Mouse (Mus musculus) heart, embryonic 16.5 days (tissue): ENCODE measurements around the gene Abca9. TPM values are rescaled to one million over a fixed set of nuclear protein-coding genes. Genes with fewer than 3 reads are reported as not detected.

ENCODE experiments used
- ATAC-seq: fragments of 200-750 bp; cut with Nextera tagmentation; replicated peaks from 2 replicates; pipeline ENCODE4 v1.8.0; 2017; ENCODE audit warnings: moderate number of reproducible peaks; ENCODE audit not compliant: insufficient read depth, low FRiP score; ENCODE audit errors: extremely low read depth
- H3K27ac ChIP-seq: fragments of 300-500 bp; sonication (generic); 2 replicates; pipeline ENCODE4 v1.5.1; 2014; ENCODE audit warnings: mild to moderate bottlenecking, low read length, control low read depth, moderate library complexity
- H3K27me3 ChIP-seq: fragments of 300-500 bp; sonication (generic); 2 replicates; pipeline ENCODE4 v1.6.1; 2014; ENCODE audit warnings: low read length, mixed read lengths; ENCODE audit not compliant: control insufficient read depth, insufficient read depth
- H3K36me3 ChIP-seq: fragments of 300-500 bp; sonication (generic); 2 replicates; pipeline ENCODE4 v1.6.1; 2014; ENCODE audit not compliant: control insufficient read depth, insufficient read depth
- H3K4me1 ChIP-seq: fragments of 300-500 bp; sonication (generic); 2 replicates; pipeline ENCODE4 v1.6.1; 2014; ENCODE audit warnings: low read length, mixed read lengths; ENCODE audit not compliant: control insufficient read depth, insufficient read depth
- H3K4me2 ChIP-seq: fragments of 300-500 bp; sonication (generic); 2 replicates; pipeline ENCODE4 v1.6.1; 2014; ENCODE audit warnings: low read depth, mild to moderate bottlenecking, control low read depth, low read length
- H3K4me3 ChIP-seq: fragments of 300-500 bp; sonication (generic); 2 replicates; pipeline ENCODE4 v1.5.1; 2014; ENCODE audit warnings: mild to moderate bottlenecking, control low read depth, low read length
- H3K9ac ChIP-seq: fragments of 300-500 bp; sonication (generic); 2 replicates; pipeline ENCODE4 v1.6.1; 2014; ENCODE audit warnings: low read length, control low read depth
- H3K9me3 ChIP-seq: fragments of 300-500 bp; sonication (generic); replicated peaks from 2 replicates; pipeline ENCODE4 v1.6.1; 2016; ENCODE audit warnings: low read length; ENCODE audit not compliant: control insufficient read depth
- WGBS: fragments of 180-500 bp; shearing (Covaris S2); extraction: QIAGEN DNeasy Blood & Tissue Kit; methylation state at CpG from one replicate; pipeline ENCODE4 v1.1.7; 2014; 5-methylcytosine and 5-hydroxymethylcytosine counted together
- polyA plus RNA-seq: library from polyadenylated mRNA; unstranded; fragments of >200 nt; fragmentation: Nextera tagmentation; extraction: Ambion mirVana; gene quantifications from 2 replicates; pipeline ENCODE4 v1.2.1, GENCODE M21; 2015

Abca9 gene
- 3.5 and 4.1 TPM in 2 replicates for polyA plus RNA-seq

DNA sequence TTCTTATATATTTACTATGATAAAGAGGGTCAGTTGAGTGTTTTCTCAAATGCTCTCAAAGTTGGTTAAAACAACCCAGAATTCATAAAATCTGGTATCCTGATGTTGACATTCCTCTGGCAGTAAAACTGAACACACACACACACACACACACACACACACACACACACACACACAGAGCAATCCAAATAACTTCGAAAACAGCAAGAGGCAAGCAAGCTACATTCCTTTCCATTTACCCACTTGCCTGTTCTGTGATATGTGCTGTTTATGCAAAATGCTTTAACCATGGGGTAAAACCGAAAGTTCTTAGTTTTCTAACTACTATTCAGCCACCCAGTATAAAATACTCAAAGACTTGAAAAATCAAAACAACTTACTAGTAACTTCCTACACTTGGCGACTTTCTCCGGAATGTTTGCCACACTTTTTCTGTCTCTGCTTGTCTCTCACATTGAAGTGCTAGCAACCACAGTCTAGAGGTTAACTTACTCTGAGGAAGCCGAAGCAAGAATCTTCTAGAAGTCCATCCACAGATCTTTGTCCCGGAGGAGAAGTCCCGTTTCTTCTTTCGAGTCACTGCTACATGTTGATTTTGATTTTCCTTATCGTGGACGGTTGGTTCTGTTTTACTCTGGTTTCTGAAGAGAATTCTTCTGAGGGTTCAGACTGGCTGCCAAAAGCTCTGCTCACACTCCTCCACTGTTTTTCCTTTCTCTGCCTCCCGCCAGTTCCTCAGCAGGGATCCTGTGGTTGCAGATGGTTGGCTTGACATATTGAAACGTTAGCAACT lies at the start of gene Abca9:
Gene Abca9 (minus strand): TSS at position 738 of the 793 bp plus-strand sequence.
- ATAC-seq: no peak
- Histone ChIP-seq H3K27ac (peak within 1 kb of the TSS; percentile 78), H3K27me3 (no peaks in the 10 kb centered on the region), H3K4me3 (peak within 1 kb of the TSS; percentile 42), H3K4me1 (no peaks in the 10 kb centered on the region), H3K36me3 (no peaks in the 10 kb centered on the region), H3K4me2 (peak within 1 kb of the TSS; percentile 55), H3K9me3 (no peaks in the 10 kb centered on the region), H3K9ac (peak within 1 kb of the TSS; percentile 30; the same call in 1 of the 2 replicates)
- WGBS: 26% methylated on average over 12 of the region's 12 CpGs

DNA sequence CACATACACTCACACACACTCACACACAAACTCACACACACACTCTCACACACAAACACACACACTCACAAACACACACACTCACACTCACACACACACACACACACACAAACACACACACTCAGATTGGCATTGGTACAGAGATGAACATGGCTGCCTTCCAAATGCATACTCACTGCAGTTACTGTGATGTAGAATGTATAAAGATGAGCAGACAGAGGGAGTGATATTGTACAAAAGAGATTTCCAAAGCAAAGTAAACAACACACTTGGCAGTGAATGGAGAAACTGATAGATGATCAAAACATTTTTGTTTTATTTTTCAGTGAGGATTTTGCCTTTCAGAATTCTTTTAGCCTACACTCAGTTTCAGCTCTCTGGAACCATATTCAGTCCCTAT lies 49.1 kb upstream of the Abca9 start:
- Histone ChIP-seq H3K27ac (no peak overlapping the region), H3K4me2 (no peak overlapping the region), H3K4me1 (no peaks in the 10 kb centered on the region), H3K27me3 (no peaks in the 10 kb centered on the region), H3K9ac (no peak overlapping the region), H3K9me3 (no peaks in the 10 kb centered on the region), H3K36me3 (no peaks in the 10 kb centered on the region), H3K4me3 (no peak overlapping the region)
- no peak for ATAC-seq

DNA sequence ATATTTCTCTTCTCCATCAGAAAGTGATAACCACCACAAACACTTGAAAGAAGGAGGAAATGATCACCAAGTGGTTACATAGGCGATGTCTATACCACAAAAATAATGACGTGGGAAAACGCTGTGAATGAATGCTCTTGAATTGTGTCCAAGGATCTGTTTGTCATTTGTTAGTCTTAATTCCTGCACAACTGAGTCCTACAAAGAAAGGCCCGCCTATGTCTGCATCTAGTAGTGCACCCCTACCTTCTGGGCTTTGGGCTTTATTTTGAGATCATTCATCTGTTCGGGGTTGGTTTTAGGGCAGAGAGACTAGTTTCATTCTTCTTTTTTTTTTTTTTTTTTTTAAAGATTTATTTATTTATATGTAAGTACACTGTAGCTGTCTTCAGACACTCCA lies 35.9 kb upstream of the Abca9 start:
- no peak for ATAC-seq
- 75% methylated on average over 5 of the region's 5 CpGs for WGBS
- Histone ChIP-seq H3K27ac (no peak overlapping the region), H3K4me2 (no peak overlapping the region), H3K9me3 (no peaks in the 10 kb centered on the region), H3K36me3 (no peaks in the 10 kb centered on the region), H3K4me3 (no peak overlapping the region), H3K27me3 (no peaks in the 10 kb centered on the region), H3K4me1 (no peaks in the 10 kb centered on the region), H3K9ac (no peak overlapping the region)

GRCm38 (mm10) chr11:110198882-110199281 lies 30.9 kb upstream of the Abca9 start:
- WGBS: 71% methylated on average over 3 of the region's 3 CpGs
- Histone ChIP-seq H3K27ac (no peak overlapping the region), H3K4me1 (no peaks in the 10 kb centered on the region), H3K4me3 (no peak overlapping the region), H3K27me3 (no peaks in the 10 kb centered on the region), H3K36me3 (no peaks in the 10 kb centered on the region), H3K4me2 (no peak overlapping the region), H3K9ac (no peak overlapping the region), H3K9me3 (no peaks in the 10 kb centered on the region)
- no peak for ATAC-seq

DNA sequence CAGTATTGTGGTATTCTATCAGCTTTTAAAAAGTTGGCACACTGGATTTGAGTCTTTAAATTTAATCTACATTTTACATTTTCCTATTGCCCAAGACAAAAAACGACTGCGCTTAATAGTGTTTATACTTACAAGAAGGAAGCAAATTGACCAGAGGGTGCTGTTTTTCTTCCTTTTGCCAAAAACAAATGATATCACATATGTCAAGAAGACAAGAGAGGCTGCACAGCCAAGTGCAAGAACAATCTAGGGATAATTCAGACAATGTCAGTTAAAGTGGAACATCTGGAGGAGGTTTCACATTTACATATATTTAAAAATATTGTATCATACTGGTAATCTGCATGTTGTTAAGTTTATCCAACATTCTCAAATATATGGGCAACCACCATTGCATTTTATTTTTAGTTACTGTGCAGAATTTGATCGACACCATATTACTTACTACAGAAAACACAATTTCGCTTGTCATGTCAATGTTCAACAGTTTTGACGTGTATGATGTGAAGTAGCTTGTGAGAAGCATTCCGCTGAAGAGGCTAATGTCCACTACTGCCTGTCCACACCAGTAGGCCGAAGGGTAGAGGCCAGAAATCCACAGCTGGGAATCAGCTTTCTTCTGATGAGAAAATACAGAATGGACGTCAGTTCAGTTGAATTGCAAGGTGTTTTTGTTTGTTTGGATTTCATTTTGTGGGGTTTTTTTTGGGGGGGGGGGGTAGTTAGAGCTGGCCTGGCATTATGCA lies 28.7 kb upstream of the Abca9 start:
- WGBS: 67% methylated on average over 8 of the region's 8 CpGs
- Histone ChIP-seq H3K9ac (no peak overlapping the region), H3K36me3 (no peaks in the 10 kb centered on the region), H3K27me3 (no peaks in the 10 kb centered on the region), H3K4me3 (no peak overlapping the region), H3K4me1 (no peaks in the 10 kb centered on the region), H3K9me3 (no peaks in the 10 kb centered on the region), H3K27ac (no peak overlapping the region), H3K4me2 (no peak overlapping the region)
- no peak for ATAC-seq

DNA sequence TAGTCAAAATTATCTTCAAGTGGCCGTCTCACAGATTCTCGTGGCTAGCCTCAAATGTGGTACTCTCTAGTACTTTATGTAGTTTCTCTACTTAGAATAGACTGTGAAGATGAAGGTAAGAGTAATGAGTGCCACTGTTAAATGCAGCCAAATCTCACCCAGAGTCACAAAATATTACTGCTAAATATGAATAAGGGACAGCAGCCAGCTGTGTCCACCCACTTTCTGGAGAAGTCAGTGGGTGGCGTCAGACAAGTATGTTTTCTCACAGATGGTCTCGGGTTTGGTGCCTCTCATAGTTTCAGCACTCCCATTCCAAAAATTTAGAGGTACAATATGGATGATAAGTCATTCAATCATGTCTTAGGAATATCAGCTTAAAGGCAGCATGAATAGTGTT lies 27.3 kb upstream of the Abca9 start:
- no peak for ATAC-seq
- 67% methylated on average over 4 of the region's 4 CpGs for WGBS

GRCm38 (mm10) chr11:110171212-110171611 lies 3.2 kb upstream of the Abca9 start:
- ATAC-seq: peak; percentile 28; the same call in 1 of the 2 replicates
- H3K27me3 ChIP-seq: no peaks in the 10 kb centered on the region
- no peaks in the 10 kb centered on the region for H3K4me1 ChIP-seq
- H3K9ac ChIP-seq: no peak overlapping the region
- no peak overlapping the region for H3K27ac ChIP-seq
- H3K9me3 ChIP-seq: no peaks in the 10 kb centered on the region
- H3K36me3 ChIP-seq: no peaks in the 10 kb centered on the region
- no peak overlapping the region for H3K4me3 ChIP-seq
- H3K4me2 ChIP-seq: no peak overlapping the region
- WGBS: 94% methylated on average over 3 of the region's 3 CpGs

More for the DNA sequence above, 27.3 kb upstream of the Abca9 start:
- no peak overlapping the region for H3K4me3 ChIP-seq
- no peak overlapping the region for H3K9ac ChIP-seq
- no peaks in the 10 kb centered on the region for H3K9me3 ChIP-seq
- no peaks in the 10 kb centered on the region for H3K36me3 ChIP-seq
- no peaks in the 10 kb centered on the region for H3K27me3 ChIP-seq
- H3K4me2 ChIP-seq: no peak overlapping the region
- H3K4me1 ChIP-seq: no peaks in the 10 kb centered on the region
- no peak overlapping the region for H3K27ac ChIP-seq

- Histone ChIP-seq H3K27me3 (no peaks in the 10 kb centered on the region), H3K36me3 (no peaks in the 10 kb centered on the region), H3K4me1 (no peaks in the 10 kb centered on the region), H3K4me2 (no peak overlapping the region), H3K9me3 (no peaks in the 10 kb centered on the region), H3K9ac (no peak overlapping the region), H3K4me3 (no peak overlapping the region), H3K27ac (no peak overlapping the region)
- no peak for ATAC-seq
- WGBS: 60% methylated on average over 3 of the region's 3 CpGs
Observed at GRCm38 (mm10) chr11:110165822-110166221, 2.2 kb downstream of the Abca9 start.

DNA sequence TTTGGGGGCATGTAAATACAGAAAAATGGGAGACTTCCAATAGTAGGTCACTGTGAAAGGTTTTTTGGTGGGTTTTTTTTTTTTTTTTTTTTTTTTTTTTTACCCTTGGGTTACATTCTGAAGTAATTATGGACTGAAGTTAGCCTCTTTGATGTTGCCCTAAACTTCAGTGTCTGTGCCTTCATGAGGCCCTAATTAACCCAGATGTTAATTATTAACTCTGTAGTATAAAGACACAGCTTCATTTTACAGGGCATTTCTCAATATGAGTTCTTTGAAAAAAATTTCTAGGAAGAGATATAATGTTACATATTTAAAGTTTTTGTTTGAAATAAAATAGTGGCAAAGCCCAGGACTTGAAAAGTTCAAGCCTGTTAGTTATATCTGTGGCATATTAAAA lies 2.6 kb downstream of the Abca9 start:
- no peaks in the 10 kb centered on the region for H3K9me3 ChIP-seq
- H3K4me2 ChIP-seq: no peak overlapping the region
- no peaks in the 10 kb centered on the region for H3K27me3 ChIP-seq
- H3K4me3 ChIP-seq: no peak overlapping the region
- ATAC-seq: no peak
- H3K9ac ChIP-seq: no peak overlapping the region
- H3K27ac ChIP-seq: no peak overlapping the region
- H3K4me1 ChIP-seq: no peaks in the 10 kb centered on the region
- no peaks in the 10 kb centered on the region for H3K36me3 ChIP-seq
